Comparison of ENCODE assay signal across 7 mouse cellular contexts in genomic region chr11:76846011-76846877, GRCm38 (mm10). TPM values are rescaled to one million over a fixed set of nuclear protein-coding genes. Genes with fewer than 3 reads are reported as not detected.
DNase-seq lines count a peak whose midpoint lies in the region; ATAC-seq and TF ChIP-seq lines count a peak whose summit lies in the region.

No protein-coding gene starts in this region.

- peaks cover 27% of the 10 kb centered on the region for H3K4me1 ChIP-seq in heart, postnatal 0 days (ENCODE audit: control insufficient read depth, insufficient read depth)
- peaks cover 61% of the 10 kb centered on the region for H3K4me1 ChIP-seq in midbrain, embryonic 10.5 days

- H3K9ac ChIP-seq in heart, postnatal 0 days (replicated peaks; ENCODE audit: low read depth, low read length), result peak overlapping the region; percentile 82

- DNase-seq in CD8-positive naive resting alpha-beta T cell, adult 2 months (ENCODE audit: low read depth in 2 of 2, low spot score in 2 of 2), result peak; percentile 8 to 13
- DNase-seq in R1 (ENCODE audit: low read depth, low spot score), result peak; percentile 56
- peak; percentile 29 for DNase-seq in embryo, embryonic 11.5 days (ENCODE audit: low read depth, low spot score)
- peak; percentile 25 for DNase-seq in heart, postnatal 0 days (ENCODE audit: low spot score)
- DNase-seq in kidney, postnatal 4 days, result peak; percentile 49 to 69
- no peak for DNase-seq in midbrain, embryonic 10.5 days (ENCODE audit: low spot score)
- DNase-seq in splenic B cell, adult 2 months (ENCODE audit: low read depth, low spot score), result peak; percentile 61

- no peak for TF ChIP-seq EP300 in heart, postnatal 0 days (IDR thresholded peaks at IDR 0.05; ENCODE audit: low read depth)

- under 1% methylated on average over 78 of the region's 90 CpGs for WGBS in heart, postnatal 0 days
- WGBS in midbrain, embryonic 10.5 days, result under 1% methylated on average over 90 of the region's 90 CpGs

- peak overlapping the region; percentile 84 for H3K4me3 ChIP-seq in heart, postnatal 0 days (ENCODE audit: low read depth, low read length)
- H3K4me3 ChIP-seq in midbrain, embryonic 10.5 days, result peak overlapping the region; percentile 93

- no peak for TF ChIP-seq CTCF in heart, postnatal 0 days (IDR thresholded peaks at IDR 0.05; ENCODE audit: low read depth)

- H3K4me2 ChIP-seq in heart, postnatal 0 days (ENCODE audit: low read depth, low read length), result peak overlapping the region; percentile 93

- peak overlapping the region; percentile 91 for H3K27ac ChIP-seq in heart, postnatal 0 days (ENCODE audit: low read depth)
- peak overlapping the region; percentile 93 for H3K27ac ChIP-seq in midbrain, embryonic 10.5 days (replicated peaks)

- H3K27me3 ChIP-seq in heart, postnatal 0 days (ENCODE audit: control insufficient read depth, insufficient read depth, low read length), result no peaks in the 10 kb centered on the region
- H3K27me3 ChIP-seq in midbrain, embryonic 10.5 days (ENCODE audit: low read depth, poor library complexity, severe bottlenecking), result peaks cover 11% of the 10 kb centered on the region; the same call in 1 of the 2 replicates
- H3K27me3 ChIP-seq in splenic B cell, adult 2 months (ENCODE audit: control insufficient read depth, insufficient read depth, low read length, poor library complexity, severe bottlenecking), result no peaks in the 10 kb centered on the region; the same call in 1 of the 2 replicates

- no peaks in the 10 kb centered on the region for H3K9me3 ChIP-seq in heart, postnatal 0 days (replicated peaks; ENCODE audit: control insufficient read depth, low read length)
- no peaks in the 10 kb centered on the region for H3K9me3 ChIP-seq in midbrain, embryonic 10.5 days (replicated peaks)

- peak; percentile 54 for ATAC-seq in heart, postnatal 0 days (ENCODE audit: insufficient read depth, low read depth)

- H3K36me3 ChIP-seq in heart, postnatal 0 days (replicated peaks; ENCODE audit: control insufficient read depth, insufficient read depth, low read length), result no peaks in the 10 kb centered on the region
- H3K36me3 ChIP-seq in midbrain, embryonic 10.5 days, result no peaks in the 10 kb centered on the region
- H3K36me3 ChIP-seq in splenic B cell, adult 2 months (ENCODE audit: control insufficient read depth, insufficient read depth, low read length, poor library complexity, severe bottlenecking), result no peaks in the 10 kb centered on the region

RNA-seq across cellular contexts. Expression of gene Cpd, which starts 0.6 kb away (rescaled TPM):
- 58.6 and 66.9 TPM in 2 replicates for total RNA-seq in heart, postnatal 0 days (2014; rRNA removed; ENCODE audit: low replicate concordance)
- polyA plus RNA-seq in heart, postnatal 0 days (2015; fragmentation: Nextera tagmentation; extraction: Ambion mirVana), result 7.6 and 8.6 TPM in 2 replicates
- 7.6 and 9.2 TPM in 2 replicates for polyA plus RNA-seq in midbrain, embryonic 10.5 days (2016; fragmentation: Nextera tagmentation; extraction: Ambion mirVana)

RNA-seq across cellular contexts. Expression of gene Tmigd1, which starts 55.7 kb away (rescaled TPM):
- not detected in 2 replicates for total RNA-seq in heart, postnatal 0 days (2014; rRNA removed; ENCODE audit: low replicate concordance)
- polyA plus RNA-seq in heart, postnatal 0 days (2015; fragmentation: Nextera tagmentation; extraction: Ambion mirVana), result 0.41 and 0.56 TPM in 2 replicates
- polyA plus RNA-seq in midbrain, embryonic 10.5 days (2016; fragmentation: Nextera tagmentation; extraction: Ambion mirVana), result 0.09 TPM in 1 of 2 replicates, not detected in the other
